18 mouse cellular contexts compared by ENCODE assay signal in genomic region chrX:44432251-44432650, GRCm38 (mm10).
DNase-seq lines count a peak whose midpoint lies in the region; ATAC-seq and TF ChIP-seq lines count a peak whose summit lies in the region.
"Had no signal": no experiment of that assay in that cellular context is flagged by ENCODE, and none has a peak within 500 bp of the region (broad histone marks: within the 10 kb centered on the region; RNA-seq: fewer than 3 reads in every experiment).

No protein-coding gene starts in this region.

- no peaks in the 10 kb centered on the region for H3K4me1 ChIP-seq in forebrain, embryonic 14.5 days (ENCODE audit: control insufficient read depth, insufficient read depth, low read length)
- no peaks in the 10 kb centered on the region for H3K4me1 ChIP-seq in forebrain, embryonic 16.5 days (replicated peaks; ENCODE audit: control insufficient read depth, insufficient read depth, low read length)
- no peaks in the 10 kb centered on the region for H3K4me1 ChIP-seq in limb, embryonic 14.5 days (ENCODE audit: control insufficient read depth, insufficient read depth, low read length)
- no peaks in the 10 kb centered on the region for H3K4me1 ChIP-seq in limb, embryonic 10.5 days
- H3K4me1 ChIP-seq in kidney, embryonic 16.5 days (ENCODE audit: insufficient read depth, low read length), result no peaks in the 10 kb centered on the region
- H3K4me1 ChIP-seq: embryonic facial prominence, embryonic 15.5 days; heart, embryonic 12.5 days; neural tube, embryonic 15.5 days had no signal

- H3K36me3 ChIP-seq in forebrain, embryonic 14.5 days (ENCODE audit: control insufficient read depth, insufficient read depth, low read length), result no peaks in the 10 kb centered on the region
- H3K36me3 ChIP-seq in forebrain, embryonic 16.5 days (ENCODE audit: control insufficient read depth, insufficient read depth), result no peaks in the 10 kb centered on the region
- no peaks in the 10 kb centered on the region for H3K36me3 ChIP-seq in limb, embryonic 14.5 days (ENCODE audit: control insufficient read depth, insufficient read depth, low read length)
- no peaks in the 10 kb centered on the region for H3K36me3 ChIP-seq in limb, embryonic 10.5 days
- no peaks in the 10 kb centered on the region for H3K36me3 ChIP-seq in kidney, embryonic 16.5 days (ENCODE audit: insufficient read depth, low read length)
- H3K36me3 ChIP-seq: embryonic facial prominence, embryonic 15.5 days; heart, embryonic 12.5 days; neural tube, embryonic 15.5 days had no signal

- no peak for ATAC-seq in forebrain, embryonic 14.5 days
- no peak for ATAC-seq in forebrain, embryonic 16.5 days
- ATAC-seq in limb, embryonic 14.5 days (ENCODE audit: low FRiP score, low read depth), result no peak
- ATAC-seq in kidney, embryonic 16.5 days (ENCODE audit: low FRiP score, low TSS enrichment), result no peak
- ATAC-seq: intestine, postnatal 0 days had no signal

- no peaks in the 10 kb centered on the region for H3K9me3 ChIP-seq in forebrain, embryonic 14.5 days (replicated peaks; ENCODE audit: control insufficient read depth, low read length)
- H3K9me3 ChIP-seq in forebrain, embryonic 16.5 days (ENCODE audit: control insufficient read depth, low read length), result no peaks in the 10 kb centered on the region
- no peaks in the 10 kb centered on the region for H3K9me3 ChIP-seq in limb, embryonic 14.5 days (ENCODE audit: control insufficient read depth, low read length)
- no peaks in the 10 kb centered on the region for H3K9me3 ChIP-seq in limb, embryonic 10.5 days (replicated peaks)
- no peaks in the 10 kb centered on the region for H3K9me3 ChIP-seq in kidney, embryonic 16.5 days (ENCODE audit: low read length)
- H3K9me3 ChIP-seq: embryonic facial prominence, embryonic 15.5 days; heart, embryonic 12.5 days; neural tube, embryonic 15.5 days had no signal

- no peak for TF ChIP-seq POLR2A in limb, embryonic 14.5 days (IDR thresholded peaks at IDR 0.05; ENCODE audit: borderline replicate concordance, extremely low read depth, insufficient read depth, insufficient read length)
- TF ChIP-seq POLR2A in brain, embryonic 14.5 days (IDR thresholded peaks at IDR 0.05; ENCODE audit: borderline replicate concordance, extremely low read depth, insufficient read depth, insufficient read length, poor library complexity, severe bottlenecking), result no peak

- H3K9ac ChIP-seq in forebrain, embryonic 14.5 days (ENCODE audit: low read length), result no peak overlapping the region
- no peak overlapping the region for H3K9ac ChIP-seq in forebrain, embryonic 16.5 days (replicated peaks; ENCODE audit: low read depth, low read length)
- no peak overlapping the region for H3K9ac ChIP-seq in limb, embryonic 14.5 days (ENCODE audit: low read depth, low read length, severe bottlenecking)
- H3K9ac ChIP-seq in kidney, embryonic 16.5 days (replicated peaks; ENCODE audit: low read length), result no peak overlapping the region
- H3K9ac ChIP-seq: embryonic facial prominence, embryonic 15.5 days; heart, embryonic 12.5 days; neural tube, embryonic 15.5 days had no signal

- no peak overlapping the region for H3K4me2 ChIP-seq in forebrain, embryonic 14.5 days (ENCODE audit: low read length)
- H3K4me2 ChIP-seq in forebrain, embryonic 16.5 days (ENCODE audit: low read length), result no peak overlapping the region
- no peak overlapping the region for H3K4me2 ChIP-seq in limb, embryonic 14.5 days (replicated peaks; ENCODE audit: low read depth, low read length, severe bottlenecking)
- no peak overlapping the region for H3K4me2 ChIP-seq in kidney, embryonic 16.5 days (replicated peaks; ENCODE audit: low read depth, low read length)
- H3K4me2 ChIP-seq: embryonic facial prominence, embryonic 15.5 days; heart, embryonic 12.5 days; neural tube, embryonic 15.5 days had no signal

- H3K27me3 ChIP-seq in forebrain, embryonic 14.5 days (replicated peaks; ENCODE audit: control insufficient read depth, insufficient read depth, low read length), result no peaks in the 10 kb centered on the region
- H3K27me3 ChIP-seq in forebrain, embryonic 16.5 days (replicated peaks; ENCODE audit: control insufficient read depth, insufficient read depth, low read length), result no peaks in the 10 kb centered on the region
- no peaks in the 10 kb centered on the region for H3K27me3 ChIP-seq in limb, embryonic 14.5 days (ENCODE audit: control insufficient read depth, insufficient read depth, low read length)
- no peaks in the 10 kb centered on the region for H3K27me3 ChIP-seq in limb, embryonic 10.5 days (ENCODE audit: low read depth, poor library complexity, severe bottlenecking)
- no peaks in the 10 kb centered on the region for H3K27me3 ChIP-seq in kidney, embryonic 16.5 days (ENCODE audit: insufficient read depth, low read length)
- H3K27me3 ChIP-seq: embryonic facial prominence, embryonic 15.5 days; heart, embryonic 12.5 days; neural tube, embryonic 15.5 days had no signal

- H3K27ac ChIP-seq in forebrain, embryonic 14.5 days (ENCODE audit: low read depth, low read length), result no peak overlapping the region
- no peak overlapping the region for H3K27ac ChIP-seq in forebrain, embryonic 16.5 days (ENCODE audit: low read length)
- no peak overlapping the region for H3K27ac ChIP-seq in limb, embryonic 14.5 days (replicated peaks; ENCODE audit: low read depth, low read length)
- H3K27ac ChIP-seq in limb, embryonic 10.5 days, result no peak overlapping the region
- H3K27ac ChIP-seq in kidney, embryonic 16.5 days (ENCODE audit: low read length), result no peak overlapping the region
- H3K27ac ChIP-seq: embryonic facial prominence, embryonic 15.5 days; neural tube, embryonic 15.5 days had no signal

- no peak for TF ChIP-seq CTCF in brain, embryonic 14.5 days (IDR thresholded peaks at IDR 0.05; ENCODE audit: borderline replicate concordance, extremely low read depth, insufficient read depth, insufficient read length)

- H3K4me3 ChIP-seq in forebrain, embryonic 14.5 days (ENCODE audit: low read depth, low read length), result no peak overlapping the region
- H3K4me3 ChIP-seq in forebrain, embryonic 16.5 days (replicated peaks; ENCODE audit: low read length), result no peak overlapping the region
- H3K4me3 ChIP-seq in limb, embryonic 14.5 days (replicated peaks; ENCODE audit: low read length), result no peak overlapping the region
- H3K4me3 ChIP-seq in limb, embryonic 10.5 days, result no peak overlapping the region
- H3K4me3 ChIP-seq in kidney, embryonic 16.5 days (ENCODE audit: low read length), result no peak overlapping the region
- H3K4me3 ChIP-seq: embryonic facial prominence, embryonic 15.5 days; heart, embryonic 12.5 days; neural tube, embryonic 15.5 days had no signal

- 61% methylated on average over 1 of the region's 1 CpGs for WGBS in forebrain, embryonic 14.5 days
- WGBS in forebrain, embryonic 16.5 days, result 28% methylated on average over 1 of the region's 1 CpGs
- WGBS in limb, embryonic 14.5 days, result 38% methylated on average over 1 of the region's 1 CpGs
- 90% methylated on average over 1 of the region's 1 CpGs for WGBS in limb, embryonic 10.5 days
- 82% methylated on average over 1 of the region's 1 CpGs for WGBS in kidney, embryonic 16.5 days

- DNase-seq in adrenal gland, postnatal 10 days, result peak; percentile 5
- DNase-seq in adrenal gland, postnatal 14 days, result no peak
- peak; percentile 51 for DNase-seq in forebrain, embryonic 14.5 days (ENCODE audit: low spot score)
- peak; percentile 28 for DNase-seq in limb, embryonic 14.5 days (ENCODE audit: low spot score)
- DNase-seq in limb, embryonic 10.5 days (ENCODE audit: low spot score), result no peak
- DNase-seq in brain, embryonic 14.5 days (ENCODE audit: low read depth), result peak; percentile 59
- DNase-seq: embryo, embryonic 11 days; gastrocnemius, postnatal 25 days; heart, adult 18-20 months; heart, postnatal 10 days; kidney, postnatal 4 days; lung, postnatal 4 days had no signal

Comparison
In these comparisons a context has a peak if more than half of its experiments do, and no peak if none do; other contexts are left out.
1. DNase-seq: peak in adrenal gland, postnatal 10 days (single experiment), forebrain, embryonic 14.5 days (single experiment), limb, embryonic 14.5 days (single experiment) and brain, embryonic 14.5 days (single experiment); none in adrenal gland, postnatal 14 days (single experiment) and limb, embryonic 10.5 days (single experiment).